Mouse (Mus musculus) CH12.LX (cell line): ENCODE measurements around the gene Ccdc74a. TPM values are rescaled to one million over a fixed set of nuclear protein-coding genes. Genes with fewer than 3 reads are reported as not detected.

Experiments used
- DNase-seq: peaks from one replicate; pipeline ENCODE4 v3.0.0-alpha.2; 2013; ENCODE audit errors: extremely low read depth
- H3K27ac ChIP-seq: 2 replicates; pipeline ENCODE4 v1.5.1; 2012; ENCODE audit warnings: low read depth, mild to moderate bottlenecking, control low read depth, moderate library complexity; ENCODE audit not compliant: insufficient read depth
- H3K27me3 ChIP-seq: replicated peaks from 2 replicates; pipeline ENCODE3; 2012; ENCODE audit warnings: inconsistent platforms
- H3K36me3 ChIP-seq, 2 experiments: replicated peaks in 1 of 2; 2 replicates each; pipeline versions ENCODE3 to v1.6.1; 2012; ENCODE audit warnings: inconsistent platforms in 1 of 2, low read length in 1 of 2, mild to moderate bottlenecking in 1 of 2, mixed read lengths in 1 of 2, moderate library complexity in 1 of 2; ENCODE audit not compliant: control insufficient read depth in 1 of 2, insufficient read depth in 1 of 2
- H3K4me1 ChIP-seq, 2 experiments: 2 replicates each; pipeline ENCODE4 v1.6.1; 2012; ENCODE audit warnings: inconsistent platforms in 1 of 2, moderate library complexity in 1 of 2; ENCODE audit not compliant: insufficient read depth in 2 of 2, control insufficient read depth in 1 of 2
- H3K4me2 ChIP-seq: 2 replicates; pipeline ENCODE4 v1.6.1; 2012; ENCODE audit warnings: low read depth, mild to moderate bottlenecking, control low read depth; ENCODE audit not compliant: poor library complexity, insufficient read depth, severe bottlenecking
- H3K4me3 ChIP-seq, 3 experiments: fragments of 150-350 bp in 1 of 3; sonication (generic) in 1 of 3; replicated peaks in 1 of 3; 2 replicates each; pipeline versions ENCODE3 to v1.5.1; 2011 to 2012; ENCODE audit warnings: low read depth in 2 of 3, low read length in 2 of 3, mild to moderate bottlenecking in 2 of 3, moderate library complexity in 2 of 3, control low read depth in 1 of 3, improper control_type of control experiment in 1 of 3, inconsistent platforms in 1 of 3, mixed read lengths in 1 of 3; ENCODE audit not compliant: poor library complexity in 1 of 3
- H3K79me2 ChIP-seq: replicated peaks from 2 replicates; pipeline ENCODE4 v1.6.1; 2012; ENCODE audit warnings: mild to moderate bottlenecking, moderate library complexity; ENCODE audit not compliant: control insufficient read depth, poor library complexity, insufficient read depth, severe bottlenecking; ENCODE audit errors: extremely low read depth
- H3K9ac ChIP-seq: 2 replicates; pipeline ENCODE4 v1.6.1; 2012; ENCODE audit warnings: low read depth, mild to moderate bottlenecking, control low read depth, moderate library complexity; ENCODE audit not compliant: insufficient read depth
- H3K9me3 ChIP-seq: replicated peaks from 2 replicates; pipeline ENCODE3; 2012; ENCODE audit warnings: low read length, inconsistent platforms, mixed read lengths
- BHLHE40 ChIP-seq: IDR thresholded peaks from 2 replicates; pipeline ENCODE4 v1.6.1; 2011; ENCODE audit warnings: mild to moderate bottlenecking, low read depth, low read length, improper control_type of control experiment
- CTCF ChIP-seq, 2 experiments: IDR thresholded peaks in 1 of 2; conservative IDR thresholded peaks in 1 of 2; 2 replicates each; pipeline ENCODE4 v1.5.1; 2011 to 2012; ENCODE audit warnings: low read depth in 2 of 2, low read length in 2 of 2, improper control_type of control experiment in 1 of 2, inconsistent platforms in 1 of 2, mild to moderate bottlenecking in 1 of 2, moderate library complexity in 1 of 2
- EP300 ChIP-seq: IDR thresholded peaks from 2 replicates; pipeline ENCODE4 v1.6.1; 2011; ENCODE audit warnings: low read length, improper control_type of control experiment
- GABPA ChIP-seq: IDR thresholded peaks from 2 replicates; pipeline ENCODE4 v1.6.1; 2012; ENCODE audit warnings: low read depth, low read length, improper control_type of control experiment, inconsistent platforms; ENCODE audit not compliant: insufficient replicate concordance
- IRF4 ChIP-seq: IDR thresholded peaks from 2 replicates; pipeline ENCODE4 v1.6.1; 2014; ENCODE audit warnings: low read depth, mild to moderate bottlenecking, inconsistent platforms, low read length, improper control_type of control experiment
- JUN ChIP-seq: IDR thresholded peaks from 2 replicates; pipeline ENCODE4 v1.6.1; 2011; ENCODE audit warnings: low read depth, mild to moderate bottlenecking, low read length, improper control_type of control experiment, moderate library complexity; ENCODE audit not compliant: insufficient read depth
- KAT2A ChIP-seq: IDR thresholded peaks from 2 replicates; pipeline ENCODE4 v1.6.1; 2012; ENCODE audit warnings: low read length, improper control_type of control experiment, inconsistent platforms; ENCODE audit not compliant: insufficient replicate concordance
- MXI1 ChIP-seq: IDR thresholded peaks from 2 replicates; pipeline ENCODE4 v1.6.1; 2011; ENCODE audit warnings: mild to moderate bottlenecking, low read depth, low read length, improper control_type of control experiment
- MYC ChIP-seq: IDR thresholded peaks from 2 replicates; pipeline ENCODE4 v1.6.1; 2011; ENCODE audit warnings: low read depth, mild to moderate bottlenecking, improper control_type of control experiment, low read length
- NRF1 ChIP-seq: IDR thresholded peaks from 2 replicates; pipeline ENCODE4 v1.6.1; 2014; ENCODE audit warnings: low read depth, mild to moderate bottlenecking, inconsistent platforms, low read length, improper control_type of control experiment, moderate library complexity
- POLR2A ChIP-seq: IDR thresholded peaks from 2 replicates; pipeline ENCODE4 v1.6.1; 2011; ENCODE audit warnings: low read depth, mild to moderate bottlenecking, improper control_type of control experiment, low read length
- RCOR1 ChIP-seq: conservative IDR thresholded peaks from 2 replicates; pipeline ENCODE4 v1.6.1; 2012; ENCODE audit warnings: low read depth, mild to moderate bottlenecking, inconsistent platforms, low read length, improper control_type of control experiment
- SIN3A ChIP-seq: IDR thresholded peaks from 2 replicates; pipeline ENCODE4 v1.6.1; 2012; ENCODE audit warnings: low read length, improper control_type of control experiment, inconsistent platforms
- SMC3 ChIP-seq: IDR thresholded peaks from 2 replicates; pipeline ENCODE4 v1.6.1; 2011; ENCODE audit warnings: low read depth, low read length, improper control_type of control experiment
- UBTF ChIP-seq: IDR thresholded peaks from 2 replicates; pipeline ENCODE4 v1.6.1; 2012; ENCODE audit warnings: low read depth, mild to moderate bottlenecking, inconsistent platforms, low read length, improper control_type of control experiment, moderate library complexity
- ZMIZ1 ChIP-seq: IDR thresholded peaks from 2 replicates; pipeline ENCODE4 v1.6.1; 2012; ENCODE audit warnings: low read depth, mild to moderate bottlenecking, inconsistent platforms, low read length, improper control_type of control experiment
- dilution Hi-C: fragments of 300-500 bp; cut with MboI; formaldehyde crosslinking; loops from 2 replicates; pipeline ENCODE4 v1.14.3; 2020; ENCODE audit warnings: low sequenced_read_pairs; ENCODE audit not compliant: extremely low pct_unique_long_range_greater_than_20kb, extremely low pct_ligation_motif_present
- in situ Hi-C: fragments of 300-500 bp; cut with MboI; formaldehyde crosslinking; loops from 3 replicates; pipeline ENCODE4 v1.14.3; 2019; ENCODE audit warnings: low sequenced_read_pairs, low pct_ligation_motif_present, low pct_unique_long_range_greater_than_20kb, mixed read lengths
- polyA plus RNA-seq: library from polyadenylated mRNA; unstranded; fragments of >175 nt; gene quantifications from 2 replicates; pipeline ENCODE4 v1.2.1, GENCODE M21; 2012; ENCODE audit warnings: low read depth; ENCODE audit not compliant: insufficient read length
- total RNA-seq, 2 experiments: library from RNA; depleted of rRNA; stranded (reverse); fragments of 300-350 nt in 1 of 2; fragments of >200 nt in 1 of 2; gene quantifications; 2 replicates each; pipeline ENCODE4 v1.2.3; 2012 to 2014

The Ccdc74a gene
- total and polyA plus RNA-seq, 3 experiments, result 2.0 TPM; not detected in 2

GRCm38 (mm10) chr16:17653601-17654000 lies 7.3 kb downstream of the Ccdc74a start:
- dilution Hi-C loops (no loop called here), in situ Hi-C loops (no loop called here)
- H3K27ac ChIP-seq, result no peak overlapping the region
- no peak for DNase-seq
- H3K4me3 ChIP-seq, result no peak overlapping the region
- H3K79me2 ChIP-seq, result no peaks in the 10 kb centered on the region
- H3K36me3 ChIP-seq, result peaks cover 85 to 99% of the 10 kb centered on the region in 2 experiments
- H3K9ac ChIP-seq, result no peak overlapping the region
- H3K4me1 ChIP-seq, result peaks cover 0 to 3% of the 10 kb centered on the region in 2 experiments; a peak in 1 of 4 replicates
- no peak overlapping the region for H3K4me2 ChIP-seq
- TF ChIP-seq SIN3A (no peak), JUN (no peak), EP300 (no peak), GABPA (no peak), ZMIZ1 (no peak)
- no peaks in the 10 kb centered on the region for H3K27me3 ChIP-seq
- H3K9me3 ChIP-seq, result no peaks in the 10 kb centered on the region

- no peak overlapping the region for H3K27ac ChIP-seq
- H3K79me2 ChIP-seq, result no peaks in the 10 kb centered on the region
- H3K27me3 ChIP-seq, result no peaks in the 10 kb centered on the region
- peaks cover 0 to 3% of the 10 kb centered on the region in 2 experiments; a peak in 1 of 4 replicates for H3K4me1 ChIP-seq
- no peak overlapping the region for H3K4me2 ChIP-seq
- no peak overlapping the region for H3K4me3 ChIP-seq
- TF ChIP-seq BHLHE40 (no peak), CTCF (conservative IDR thresholded peaks at IDR 0.05 in 1 of 2, IDR thresholded peaks at IDR 0.05 in 1 of 2; ENCODE audit: low read depth in 2 of 2, low read length in 2 of 2) (no peak), MXI1 (no peak), UBTF (no peak), IRF4 (no peak), MYC (no peak), KAT2A (no peak), POLR2A (no peak), GABPA (no peak), RCOR1 (no peak), NRF1 (no peak), SMC3 (no peak)
- no peak overlapping the region for H3K9ac ChIP-seq
- in situ Hi-C loops (no loop called here), dilution Hi-C loops (no loop called here)
- DNase-seq, result no peak
- no peaks in the 10 kb centered on the region for H3K9me3 ChIP-seq
- H3K36me3 ChIP-seq, result peaks cover 89 to 94% of the 10 kb centered on the region in 2 experiments
Measured at GRCm38 (mm10) chr16:17654188-17654795, 8.0 kb downstream of the Ccdc74a start.
